In genomic region chr11:10570489-10570888, GRCm38 (mm10) we compare ENCODE assay signal across 29 mouse cellular contexts.
DNase-seq lines count a peak whose midpoint lies in the region; ATAC-seq and TF ChIP-seq lines count a peak whose summit lies in the region.
"Had no signal": no experiment of that assay in that cellular context is flagged by ENCODE, and none has a peak within 500 bp of the region (broad histone marks: within the 10 kb centered on the region; RNA-seq: fewer than 3 reads in every experiment).

No protein-coding gene starts in this region.

- DNase-seq in forebrain, embryonic 11.5 days (ENCODE audit: low spot score) = no peak
- DNase-seq in forebrain, embryonic 10.5 days (ENCODE audit: extremely low spot score, low spot score) = no peak
- peak; percentile 54 for DNase-seq in brain, embryonic 14.5 days (ENCODE audit: low read depth)
- no peak for DNase-seq in cerebellum, postnatal 14 days
- DNase-seq: adrenal gland, postnatal 10 days; adrenal gland, postnatal 36 days; cerebellum, adult 11 months; cerebellum, adult 2 months; cerebellum, adult 9-11 months; cerebellum, postnatal 36 days; embryo, embryonic 11 days; gastrocnemius, postnatal 25 days; heart, adult 18-20 months; heart, postnatal 10 days; heart, postnatal 36 days had no signal

- 60% methylated on average over 3 of the region's 3 CpGs for WGBS in forebrain, embryonic 11.5 days
- 83% methylated on average over 3 of the region's 3 CpGs for WGBS in forebrain, embryonic 10.5 days
- WGBS in midbrain, embryonic 12.5 days = 64% methylated on average over 3 of the region's 3 CpGs
- 58% methylated on average over 3 of the region's 3 CpGs for WGBS in midbrain, embryonic 13.5 days
- WGBS in forebrain, embryonic 15.5 days = 18% methylated on average over 3 of the region's 3 CpGs
- 46% methylated on average over 3 of the region's 3 CpGs for WGBS in liver, embryonic 12.5 days (ENCODE audit: insufficient replicate concordance)

- no peaks in the 10 kb centered on the region for H3K27me3 ChIP-seq in forebrain, embryonic 11.5 days (ENCODE audit: control insufficient read depth, insufficient read depth, low read length)
- H3K27me3 ChIP-seq in forebrain, embryonic 10.5 days (ENCODE audit: poor library complexity, severe bottlenecking) = no peaks in the 10 kb centered on the region
- no peaks in the 10 kb centered on the region for H3K27me3 ChIP-seq in midbrain, embryonic 12.5 days
- H3K27me3 ChIP-seq in midbrain, embryonic 13.5 days = no peaks in the 10 kb centered on the region
- H3K27me3 ChIP-seq in forebrain, embryonic 15.5 days = no peaks in the 10 kb centered on the region
- H3K27me3 ChIP-seq in liver, embryonic 12.5 days (replicated peaks) = no peaks in the 10 kb centered on the region
- H3K27me3 ChIP-seq: embryonic facial prominence, embryonic 13.5 days; heart, embryonic 12.5 days; heart, embryonic 15.5 days; hindbrain, embryonic 13.5 days; intestine, embryonic 15.5 days had no signal

- peak; percentile 49 for ATAC-seq in forebrain, embryonic 11.5 days (replicated peaks; ENCODE audit: low FRiP score)
- peak; percentile 41; the same call in 1 of the 2 replicates for ATAC-seq in midbrain, embryonic 12.5 days (ENCODE audit: low FRiP score, low read depth)
- ATAC-seq in midbrain, embryonic 13.5 days = no peak
- ATAC-seq in forebrain, embryonic 15.5 days (replicated peaks) = peak; percentile 78; the same call in 1 of the 2 replicates
- no peak for ATAC-seq in liver, embryonic 12.5 days
- ATAC-seq: activated CD4-positive, CD25-positive, alpha-beta regulatory T cell, adult 4 months; hindbrain, embryonic 16.5 days; intestine, embryonic 15.5 days had no signal

- H3K4me3 ChIP-seq in forebrain, embryonic 11.5 days (ENCODE audit: low read depth, low read length) = no peak overlapping the region
- no peak overlapping the region for H3K4me3 ChIP-seq in forebrain, embryonic 10.5 days
- H3K4me3 ChIP-seq in midbrain, embryonic 12.5 days = no peak overlapping the region
- no peak overlapping the region for H3K4me3 ChIP-seq in midbrain, embryonic 13.5 days (replicated peaks)
- H3K4me3 ChIP-seq in forebrain, embryonic 15.5 days = no peak overlapping the region
- H3K4me3 ChIP-seq in liver, embryonic 12.5 days = no peak overlapping the region
- H3K4me3 ChIP-seq: embryonic facial prominence, embryonic 10.5 days; embryonic facial prominence, embryonic 13.5 days; erythroblast, embryonic 14.5 days; heart, embryonic 12.5 days; heart, embryonic 15.5 days; hindbrain, embryonic 10.5 days; hindbrain, embryonic 13.5 days; intestine, embryonic 15.5 days had no signal

- H3K9me3 ChIP-seq in forebrain, embryonic 11.5 days (ENCODE audit: control insufficient read depth, low read length) = no peaks in the 10 kb centered on the region
- no peaks in the 10 kb centered on the region for H3K9me3 ChIP-seq in forebrain, embryonic 10.5 days
- no peaks in the 10 kb centered on the region for H3K9me3 ChIP-seq in midbrain, embryonic 12.5 days
- H3K9me3 ChIP-seq in midbrain, embryonic 13.5 days = no peaks in the 10 kb centered on the region
- H3K9me3 ChIP-seq in forebrain, embryonic 15.5 days = no peaks in the 10 kb centered on the region
- no peaks in the 10 kb centered on the region for H3K9me3 ChIP-seq in liver, embryonic 12.5 days (replicated peaks)
- H3K9me3 ChIP-seq: embryonic facial prominence, embryonic 10.5 days; embryonic facial prominence, embryonic 13.5 days; heart, embryonic 12.5 days; heart, embryonic 15.5 days; hindbrain, embryonic 10.5 days; hindbrain, embryonic 13.5 days; intestine, embryonic 15.5 days had no signal

- H3K4me1 ChIP-seq in forebrain, embryonic 11.5 days (replicated peaks; ENCODE audit: control insufficient read depth, insufficient read depth, low read length) = no peaks in the 10 kb centered on the region
- H3K4me1 ChIP-seq in forebrain, embryonic 10.5 days = no peaks in the 10 kb centered on the region
- H3K4me1 ChIP-seq in midbrain, embryonic 12.5 days = no peaks in the 10 kb centered on the region
- H3K4me1 ChIP-seq in midbrain, embryonic 13.5 days (replicated peaks) = no peaks in the 10 kb centered on the region
- 0 out of 2 replicates have a peak, but pooled peaks cover 6% of the 10 kb centered on the region for H3K4me1 ChIP-seq in forebrain, embryonic 15.5 days
- H3K4me1 ChIP-seq in liver, embryonic 12.5 days = no peaks in the 10 kb centered on the region
- H3K4me1 ChIP-seq: embryonic facial prominence, embryonic 10.5 days; embryonic facial prominence, embryonic 13.5 days; heart, embryonic 12.5 days; heart, embryonic 15.5 days; hindbrain, embryonic 10.5 days; hindbrain, embryonic 13.5 days; intestine, embryonic 15.5 days had no signal

- H3K4me2 ChIP-seq in forebrain, embryonic 11.5 days (ENCODE audit: low read depth, low read length, severe bottlenecking) = no peak overlapping the region
- no peak overlapping the region for H3K4me2 ChIP-seq in midbrain, embryonic 12.5 days (replicated peaks)
- H3K4me2 ChIP-seq in midbrain, embryonic 13.5 days (replicated peaks) = no peak overlapping the region
- no peak overlapping the region for H3K4me2 ChIP-seq in forebrain, embryonic 15.5 days (replicated peaks)
- no peak overlapping the region for H3K4me2 ChIP-seq in liver, embryonic 12.5 days
- H3K4me2 ChIP-seq: embryonic facial prominence, embryonic 13.5 days; heart, embryonic 12.5 days; heart, embryonic 15.5 days; hindbrain, embryonic 13.5 days; intestine, embryonic 15.5 days had no signal

- no peaks in the 10 kb centered on the region for H3K36me3 ChIP-seq in forebrain, embryonic 11.5 days (ENCODE audit: control insufficient read depth, insufficient read depth, low read length)
- H3K36me3 ChIP-seq in forebrain, embryonic 10.5 days (replicated peaks) = no peaks in the 10 kb centered on the region
- H3K36me3 ChIP-seq in midbrain, embryonic 12.5 days = no peaks in the 10 kb centered on the region
- no peaks in the 10 kb centered on the region for H3K36me3 ChIP-seq in midbrain, embryonic 13.5 days
- H3K36me3 ChIP-seq in forebrain, embryonic 15.5 days = no peaks in the 10 kb centered on the region
- H3K36me3 ChIP-seq in liver, embryonic 12.5 days = no peaks in the 10 kb centered on the region
- H3K36me3 ChIP-seq: embryonic facial prominence, embryonic 10.5 days; embryonic facial prominence, embryonic 13.5 days; heart, embryonic 12.5 days; heart, embryonic 15.5 days; hindbrain, embryonic 10.5 days; hindbrain, embryonic 13.5 days; intestine, embryonic 15.5 days had no signal

- no peak for TF ChIP-seq CTCF in brain, embryonic 14.5 days (IDR thresholded peaks at IDR 0.05; ENCODE audit: borderline replicate concordance, extremely low read depth, insufficient read depth, insufficient read length)

- H3K9ac ChIP-seq in forebrain, embryonic 11.5 days (ENCODE audit: low read length) = no peak overlapping the region
- H3K9ac ChIP-seq in midbrain, embryonic 12.5 days (replicated peaks) = no peak overlapping the region
- H3K9ac ChIP-seq in midbrain, embryonic 13.5 days (replicated peaks) = no peak overlapping the region
- no peak overlapping the region for H3K9ac ChIP-seq in forebrain, embryonic 15.5 days (replicated peaks)
- no peak overlapping the region for H3K9ac ChIP-seq in liver, embryonic 12.5 days
- H3K9ac ChIP-seq: embryonic facial prominence, embryonic 13.5 days; heart, embryonic 12.5 days; heart, embryonic 15.5 days; hindbrain, embryonic 13.5 days; intestine, embryonic 15.5 days had no signal

- H3K27ac ChIP-seq in forebrain, embryonic 11.5 days (ENCODE audit: low read depth, low read length) = no peak overlapping the region
- H3K27ac ChIP-seq in forebrain, embryonic 10.5 days = no peak overlapping the region
- no peak overlapping the region for H3K27ac ChIP-seq in midbrain, embryonic 12.5 days (replicated peaks)
- no peak overlapping the region for H3K27ac ChIP-seq in midbrain, embryonic 13.5 days
- no peak overlapping the region for H3K27ac ChIP-seq in forebrain, embryonic 15.5 days (replicated peaks)
- no peak overlapping the region for H3K27ac ChIP-seq in liver, embryonic 12.5 days
- H3K27ac ChIP-seq: embryonic facial prominence, embryonic 10.5 days; embryonic facial prominence, embryonic 13.5 days; heart, embryonic 15.5 days; hindbrain, embryonic 10.5 days; hindbrain, embryonic 13.5 days; intestine, embryonic 15.5 days had no signal

- TF ChIP-seq POLR2A in brain, embryonic 14.5 days (IDR thresholded peaks at IDR 0.05; ENCODE audit: borderline replicate concordance, extremely low read depth, insufficient read depth, insufficient read length, poor library complexity, severe bottlenecking) = no peak

Comparison
In these comparisons a context has a peak if more than half of its experiments do, and no peak if none do; other contexts are left out.
1. ATAC-seq: peak in forebrain, embryonic 11.5 days (single experiment), midbrain, embryonic 12.5 days (single experiment) and forebrain, embryonic 15.5 days (single experiment); none in midbrain, embryonic 13.5 days (single experiment) and liver, embryonic 12.5 days (single experiment).